Mouse (Mus musculus) kidney, postnatal 0 days (tissue): ENCODE measurements at regions not wholly inside any gene's neighbourhood (a gene's known extent, or its start where the extent isn't known, plus 50 kb on each side); places are given as distances from the start of the nearest gene placed in this dataset.

Experiments
- ATAC-seq: fragments of 200-750 bp; cut with Nextera tagmentation; replicated peaks from 2 replicates; pipeline ENCODE4 v1.8.0; 2017; ENCODE audit warnings: low read depth, moderate number of reproducible peaks, moderate TSS enrichment, moderate library complexity; ENCODE audit not compliant: low FRiP score
- DNase-seq: peaks from one replicate; pipeline ENCODE4 v3.0.0-alpha.2; 2016; ENCODE audit warnings: low spot score
- H3K27ac ChIP-seq: fragments of 300-500 bp; sonication (generic); 2 replicates; pipeline ENCODE4 v1.5.1; 2014; ENCODE audit warnings: mild to moderate bottlenecking
- H3K27me3 ChIP-seq: fragments of 300-500 bp; sonication (generic); 2 replicates; pipeline ENCODE4 v1.6.1; 2014; ENCODE audit warnings: low read length, mixed read lengths; ENCODE audit not compliant: insufficient read depth
- H3K36me3 ChIP-seq: fragments of 300-500 bp; sonication (generic); 2 replicates; pipeline ENCODE4 v1.6.1; 2014; ENCODE audit warnings: low read length, mixed read lengths; ENCODE audit not compliant: insufficient read depth
- H3K4me1 ChIP-seq: fragments of 300-500 bp; sonication (generic); replicated peaks from 2 replicates; pipeline ENCODE4 v1.6.1; 2014; ENCODE audit warnings: antibody characterized with exemption, low read length, mixed read lengths; ENCODE audit not compliant: insufficient read depth
- H3K4me2 ChIP-seq: fragments of 300-500 bp; sonication (generic); 2 replicates; pipeline ENCODE4 v1.6.1; 2014; ENCODE audit warnings: mild to moderate bottlenecking, low read length, moderate library complexity, mixed read lengths
- H3K4me3 ChIP-seq: fragments of 300-500 bp; sonication (generic); replicated peaks from 2 replicates; pipeline ENCODE4 v1.5.1; 2014; ENCODE audit warnings: low read depth, low read length
- H3K9ac ChIP-seq: fragments of 300-500 bp; sonication (generic); 2 replicates; pipeline ENCODE4 v1.6.1; 2014; ENCODE audit warnings: low read depth, low read length
- H3K9me3 ChIP-seq: fragments of 300-500 bp; sonication (generic); replicated peaks from 2 replicates; pipeline ENCODE4 v1.6.1; 2016; ENCODE audit warnings: low read length, inconsistent platforms, mixed read lengths
- CTCF ChIP-seq: IDR thresholded peaks from 2 replicates; pipeline ENCODE4 v1.5.1; 2016; ENCODE audit warnings: antibody characterized with exemption, low read depth, mild to moderate bottlenecking, moderate library complexity
- WGBS: fragments of 180-500 bp; shearing (Covaris S2); extraction: QIAGEN DNeasy Blood & Tissue Kit; methylation state at CpG from one replicate; pipeline ENCODE4 v1.1.7; 2014; 5-methylcytosine and 5-hydroxymethylcytosine counted together

- no peak overlapping the region for H3K27ac ChIP-seq
- no peak for ATAC-seq
- WGBS = 96% methylated on average over 2 of the region's 2 CpGs
- DNase-seq = no peak
- H3K9ac ChIP-seq = no peak overlapping the region
- H3K36me3 ChIP-seq = no peaks in the 10 kb centered on the region
- no peaks in the 10 kb centered on the region for H3K27me3 ChIP-seq
- H3K4me2 ChIP-seq = no peak overlapping the region
- no peak for TF ChIP-seq CTCF
- no peaks in the 10 kb centered on the region for H3K9me3 ChIP-seq
- H3K4me3 ChIP-seq = no peak overlapping the region
- H3K4me1 ChIP-seq = no peaks in the 10 kb centered on the region
These were observed 105.5 kb downstream of the Sst start for GRCm38 (mm10) chr16:23785216-23785615.

- no peak for ATAC-seq
- no peaks in the 10 kb centered on the region for H3K27me3 ChIP-seq
- no peaks in the 10 kb centered on the region for H3K9me3 ChIP-seq
- WGBS = 53% methylated on average over 6 of the region's 6 CpGs
- no peak overlapping the region for H3K9ac ChIP-seq
- no peak overlapping the region for H3K4me2 ChIP-seq
- H3K4me1 ChIP-seq = no peaks in the 10 kb centered on the region
- H3K27ac ChIP-seq = no peak overlapping the region
- no peaks in the 10 kb centered on the region for H3K36me3 ChIP-seq
- H3K4me3 ChIP-seq = no peak overlapping the region
- DNase-seq = peak; percentile 57
- TF ChIP-seq CTCF = no peak
These were observed 106.5 kb downstream of the Sst start for GRCm38 (mm10) chr16:23784021-23784897.

- 22% methylated on average over 14 of the region's 14 CpGs for WGBS
- Histone ChIP-seq H3K4me2 (no peak overlapping the region), H3K4me3 (no peak overlapping the region), H3K4me1 (no peaks in the 10 kb centered on the region), H3K27me3 (no peaks in the 10 kb centered on the region), H3K36me3 (no peaks in the 10 kb centered on the region), H3K27ac (no peak overlapping the region), H3K9ac (no peak overlapping the region), H3K9me3 (no peaks in the 10 kb centered on the region)
- no peak for TF ChIP-seq CTCF
- peak; percentile 50 for DNase-seq
- ATAC-seq = peak; percentile 46; the same call in 1 of the 2 replicates
These were observed 110.1 kb downstream of the Sst start for GRCm38 (mm10) chr16:23780440-23781231.

GRCm38 (mm10) chr16:23777894-23778293, 112.9 kb downstream of the Sst start:
- Histone ChIP-seq H3K36me3 (no peaks in the 10 kb centered on the region), H3K4me1 (no peaks in the 10 kb centered on the region)
- WGBS = 72% methylated on average over 4 of the region's 4 CpGs

GRCm38 (mm10) chr16:23777041-23777440, 113.7 kb downstream of the Sst start:
- Histone ChIP-seq H3K4me1 (no peaks in the 10 kb centered on the region), H3K4me3 (no peak overlapping the region), H3K9me3 (no peaks in the 10 kb centered on the region), H3K27me3 (no peaks in the 10 kb centered on the region), H3K27ac (no peak overlapping the region), H3K4me2 (no peak overlapping the region), H3K9ac (no peak overlapping the region), H3K36me3 (no peaks in the 10 kb centered on the region)
- TF ChIP-seq CTCF = no peak
- ATAC-seq (no peak), DNase-seq (no peak)
- WGBS = 47% methylated on average over 2 of the region's 2 CpGs

More at GRCm38 (mm10) chr16:23777894-23778293, 112.9 kb downstream of the Sst start:
- H3K4me3 ChIP-seq = no peak overlapping the region
- H3K9ac ChIP-seq = no peak overlapping the region
- no peaks in the 10 kb centered on the region for H3K9me3 ChIP-seq
- H3K27me3 ChIP-seq = no peaks in the 10 kb centered on the region
- DNase-seq = no peak
- ATAC-seq = no peak
- no peak overlapping the region for H3K4me2 ChIP-seq
- no peak for TF ChIP-seq CTCF
- no peak overlapping the region for H3K27ac ChIP-seq

- Histone ChIP-seq H3K36me3 (no peaks in the 10 kb centered on the region), H3K9ac (no peak overlapping the region), H3K27me3 (no peaks in the 10 kb centered on the region), H3K9me3 (no peaks in the 10 kb centered on the region), H3K4me3 (no peak overlapping the region), H3K27ac (no peak overlapping the region), H3K4me1 (no peaks in the 10 kb centered on the region), H3K4me2 (no peak overlapping the region)
- TF ChIP-seq CTCF = no peak
- no peak for DNase-seq
- no peak for ATAC-seq
- 5% methylated on average over 1 of the region's 1 CpGs for WGBS
These were observed 114.3 kb downstream of the Sst start for GRCm38 (mm10) chr16:23776501-23776900.
